Mouse (Mus musculus): ENCODE results near the gene 2310022B05Rik. TPM values are rescaled to one million over a fixed set of nuclear protein-coding genes. Genes with fewer than 3 reads are reported as not detected.

Gene 2310022B05Rik
- 6.2 TPM for polyA plus RNA-seq (2014; fragmentation: Illumina TruSeq; extraction: RNeasy Lipid Tissue Mini Kit (QIAGEN cat#74804); ENCODE audit: low replicate concordance)

GRCm38 (mm10) chr8:124663112-124663873 lies at the start of gene 2310022B05Rik:
Gene 2310022B05Rik, minus strand, starts transcription at chr8:124663369.

Other genes starting within 250 kb of the 2310022B05Rik start
- 0.30 TPM for gene Pgbd5, start 223.7 kb downstream of the 2310022B05Rik start, polyA plus RNA-seq (2014; fragmentation: Illumina TruSeq; extraction: RNeasy Lipid Tissue Mini Kit (QIAGEN cat#74804); ENCODE audit: low replicate concordance)
- gene Cog2, start 142.6 kb downstream of the 2310022B05Rik start, polyA plus RNA-seq (2014; fragmentation: Illumina TruSeq; extraction: RNeasy Lipid Tissue Mini Kit (QIAGEN cat#74804); ENCODE audit: low replicate concordance) = 15.3 TPM
- gene Agt, start 93.7 kb downstream of the 2310022B05Rik start, polyA plus RNA-seq (2014; fragmentation: Illumina TruSeq; extraction: RNeasy Lipid Tissue Mini Kit (QIAGEN cat#74804); ENCODE audit: low replicate concordance) = 0.45 TPM
- 0.22 TPM for gene Capn9, start 87.3 kb downstream of the 2310022B05Rik start, polyA plus RNA-seq (2014; fragmentation: Illumina TruSeq; extraction: RNeasy Lipid Tissue Mini Kit (QIAGEN cat#74804); ENCODE audit: low replicate concordance)
- 33.3 TPM for gene Ttc13, start 58.6 kb upstream of the 2310022B05Rik start, polyA plus RNA-seq (2014; fragmentation: Illumina TruSeq; extraction: RNeasy Lipid Tissue Mini Kit (QIAGEN cat#74804); ENCODE audit: low replicate concordance)
- gene Arv1, start 58.8 kb upstream of the 2310022B05Rik start, polyA plus RNA-seq (2014; fragmentation: Illumina TruSeq; extraction: RNeasy Lipid Tissue Mini Kit (QIAGEN cat#74804); ENCODE audit: low replicate concordance) = 0.89 TPM
- gene Fam89a, start 88.5 kb upstream of the 2310022B05Rik start, polyA plus RNA-seq (2014; fragmentation: Illumina TruSeq; extraction: RNeasy Lipid Tissue Mini Kit (QIAGEN cat#74804); ENCODE audit: low replicate concordance) = not detected
- not detected for gene Trim67, start 129.7 kb upstream of the 2310022B05Rik start, polyA plus RNA-seq (2014; fragmentation: Illumina TruSeq; extraction: RNeasy Lipid Tissue Mini Kit (QIAGEN cat#74804); ENCODE audit: low replicate concordance)
- gene Gnpat, start 199.7 kb upstream of the 2310022B05Rik start, polyA plus RNA-seq (2014; fragmentation: Illumina TruSeq; extraction: RNeasy Lipid Tissue Mini Kit (QIAGEN cat#74804); ENCODE audit: low replicate concordance) = 24.9 TPM
- gene 2810004N23Rik, start 199.8 kb upstream of the 2310022B05Rik start, polyA plus RNA-seq (2014; fragmentation: Illumina TruSeq; extraction: RNeasy Lipid Tissue Mini Kit (QIAGEN cat#74804); ENCODE audit: low replicate concordance) = 13.8 TPM
- gene Exoc8, start 234.3 kb upstream of the 2310022B05Rik start, polyA plus RNA-seq (2014; fragmentation: Illumina TruSeq; extraction: RNeasy Lipid Tissue Mini Kit (QIAGEN cat#74804); ENCODE audit: low replicate concordance) = 10.8 TPM
- 13.6 TPM for gene Sprtn, start 234.5 kb upstream of the 2310022B05Rik start, polyA plus RNA-seq (2014; fragmentation: Illumina TruSeq; extraction: RNeasy Lipid Tissue Mini Kit (QIAGEN cat#74804); ENCODE audit: low replicate concordance)